Comparison of ENCODE assay signal across 14 mouse cellular contexts in genomic region chr14:55586149-55586548, GRCm38 (mm10). TPM values are rescaled to one million over a fixed set of nuclear protein-coding genes. Genes with fewer than 3 reads are reported as not detected.
DNase-seq lines count a peak whose midpoint lies in the region; ATAC-seq and TF ChIP-seq lines count a peak whose summit lies in the region.
"Had no signal": no experiment of that assay in that cellular context is flagged by ENCODE, and none has a peak within 500 bp of the region (broad histone marks: within the 10 kb centered on the region; RNA-seq: fewer than 3 reads in every experiment).

No protein-coding gene starts in this region.

- no peak overlapping the region for H3K9ac ChIP-seq in lung, embryonic 14.5 days
- H3K9ac ChIP-seq in liver, adult 2 months (ENCODE audit: low read depth, low read length): no peak overlapping the region
- H3K9ac ChIP-seq in stomach, embryonic 16.5 days (ENCODE audit: low read length): no peak overlapping the region
- H3K9ac ChIP-seq: embryonic facial prominence, embryonic 12.5 days had no signal

- H3K79me2 ChIP-seq in liver, adult 2 months (ENCODE audit: control insufficient read depth, insufficient read depth, low read length): no peaks in the 10 kb centered on the region; the same call in 1 of the 2 replicates

- H3K27me3 ChIP-seq in lung, embryonic 14.5 days (ENCODE audit: insufficient read depth, low read length): no peaks in the 10 kb centered on the region
- no peaks in the 10 kb centered on the region for H3K27me3 ChIP-seq in liver, adult 2 months (ENCODE audit: control insufficient read depth, insufficient read depth, low read length)
- H3K27me3 ChIP-seq in stomach, embryonic 16.5 days (ENCODE audit: control insufficient read depth, insufficient read depth, low read length): no peaks in the 10 kb centered on the region

- no peak overlapping the region for H3K4me3 ChIP-seq in lung, embryonic 14.5 days (ENCODE audit: low read depth, low read length)
- H3K4me3 ChIP-seq in bone marrow, adult 2 months (replicated peaks; ENCODE audit: control insufficient read depth, low read depth, low read length): no peak overlapping the region
- no peak overlapping the region for H3K4me3 ChIP-seq in liver, adult 2 months (ENCODE audit: insufficient read depth, low read depth, low read length)
- no peak overlapping the region for H3K4me3 ChIP-seq in stomach, embryonic 16.5 days (replicated peaks; ENCODE audit: low read length)
- H3K4me3 ChIP-seq: embryonic facial prominence, embryonic 12.5 days had no signal

- no peak for TF ChIP-seq CTCF in lung, embryonic 14.5 days (IDR thresholded peaks at IDR 0.05; ENCODE audit: low read depth)
- no peak for TF ChIP-seq CTCF in bone marrow, adult 2 months (IDR thresholded peaks at IDR 0.05; ENCODE audit: control insufficient read depth, insufficient read depth, low read length)
- TF ChIP-seq CTCF in liver, adult 2 months (IDR thresholded peaks at IDR 0.05; ENCODE audit: low read depth, low read length): no peak

- H3K9me3 ChIP-seq in lung, embryonic 14.5 days (ENCODE audit: low read depth, low read length): no peaks in the 10 kb centered on the region
- no peaks in the 10 kb centered on the region for H3K9me3 ChIP-seq in stomach, embryonic 16.5 days (replicated peaks; ENCODE audit: control insufficient read depth, low read length)
- H3K9me3 ChIP-seq: embryonic facial prominence, embryonic 12.5 days had no signal

- no peak for DNase-seq in lung, embryonic 14.5 days
- DNase-seq in lung, adult 18-20 months: no peak
- DNase-seq in liver, adult 2 months (ENCODE audit: extremely low read depth, low read depth, low spot score): no peak
- no peak for DNase-seq in thymus, postnatal 4 days
- no peak for DNase-seq in testis, postnatal 14 days (ENCODE audit: low spot score)
- DNase-seq in Muller cell, postnatal 12 days (ENCODE audit: inconsistent ontology term): no peak
- DNase-seq: heart, postnatal 4 days; kidney, adult 9 months had no signal

- peaks cover 15% of the 10 kb centered on the region for H3K36me3 ChIP-seq in lung, embryonic 14.5 days (ENCODE audit: insufficient read depth)
- peaks cover 10% of the 10 kb centered on the region for H3K36me3 ChIP-seq in liver, adult 2 months (ENCODE audit: control insufficient read depth, insufficient read depth, low read length)
- H3K36me3 ChIP-seq in stomach, embryonic 16.5 days (ENCODE audit: control insufficient read depth, insufficient read depth, low read length): 0 out of 2 replicates have a peak, but pooled peaks cover 4% of the 10 kb centered on the region

- H3K4me2 ChIP-seq in lung, embryonic 14.5 days: no peak overlapping the region
- no peak overlapping the region for H3K4me2 ChIP-seq in stomach, embryonic 16.5 days (ENCODE audit: low read depth, low read length)
- H3K4me2 ChIP-seq: midbrain, embryonic 11.5 days had no signal

- H3K4me1 ChIP-seq in lung, embryonic 14.5 days (ENCODE audit: insufficient read depth): 0 out of 2 replicates have a peak, but pooled peaks cover 6% of the 10 kb centered on the region
- no peaks in the 10 kb centered on the region; the same call in 1 of the 2 replicates for H3K4me1 ChIP-seq in bone marrow, adult 2 months (ENCODE audit: control insufficient read depth, insufficient read depth, low read length)
- H3K4me1 ChIP-seq in liver, adult 2 months (ENCODE audit: control insufficient read depth, insufficient read depth, low read length): peaks cover 8% of the 10 kb centered on the region
- H3K4me1 ChIP-seq in stomach, embryonic 16.5 days (ENCODE audit: control insufficient read depth, insufficient read depth, low read length): peaks cover 15% of the 10 kb centered on the region

- WGBS in lung, embryonic 14.5 days: 86% methylated on average over 2 of the region's 2 CpGs
- WGBS in bone marrow, adult 2 months: 49% methylated on average over 2 of the region's 2 CpGs
- WGBS in liver, adult 2 months: 80% methylated on average over 2 of the region's 2 CpGs
- 89% methylated on average over 2 of the region's 2 CpGs for WGBS in stomach, embryonic 16.5 days

- H3K27ac ChIP-seq in lung, embryonic 14.5 days (ENCODE audit: low read depth): peak overlapping the region; percentile 24; the same call in 1 of the 2 replicates
- H3K27ac ChIP-seq in bone marrow, adult 2 months (ENCODE audit: control insufficient read depth, insufficient read depth, low read depth, low read length, poor library complexity): peak overlapping the region; percentile 49; the same call in 1 of the 2 replicates
- H3K27ac ChIP-seq in liver, adult 2 months (replicated peaks; ENCODE audit: insufficient read depth, low read depth, low read length): peak overlapping the region; percentile 52
- peak overlapping the region; percentile 67; the same call in 1 of the 2 replicates for H3K27ac ChIP-seq in stomach, embryonic 16.5 days (ENCODE audit: low read length)
- H3K27ac ChIP-seq: embryonic facial prominence, embryonic 12.5 days had no signal

- no peak for TF ChIP-seq POLR2A in bone marrow, adult 2 months (IDR thresholded peaks at IDR 0.05; ENCODE audit: borderline replicate concordance, control insufficient read depth, low read depth, low read length)
- TF ChIP-seq POLR2A in liver, adult 2 months (IDR thresholded peaks at IDR 0.05; ENCODE audit: extremely low read depth, insufficient read depth, low read length): no peak

- ATAC-seq in lung, embryonic 14.5 days (ENCODE audit: insufficient read depth): no peak
- no peak for ATAC-seq in stomach, embryonic 16.5 days (ENCODE audit: insufficient read depth, low FRiP score)
- ATAC-seq: forebrain, embryonic 16.5 days had no signal

RNA-seq across cellular contexts. Expression of gene Emc9, which starts 1.0 kb away (rescaled TPM):
- 2.1 and 2.4 TPM in 2 replicates for polyA plus RNA-seq in lung, embryonic 14.5 days (2014; fragmentation: Nextera tagmentation; extraction: Ambion mirVana)
- polyA plus RNA-seq in bone marrow, adult 2 months (2011; ENCODE audit: insufficient read depth, insufficient read length, low replicate concordance, missing spikeins): 12.3 and 48.5 TPM in 2 replicates
- 32.7 and 36.1 TPM in 2 replicates for total RNA-seq in liver, adult 2 months (2014; rRNA removed)
- 46.8 and 57.2 TPM in 2 replicates for polyA plus RNA-seq in liver, adult 2 months (2012; rRNA removed)
- polyA plus RNA-seq in stomach, embryonic 16.5 days (2015; fragmentation: Nextera tagmentation; extraction: Ambion mirVana): 11.4 and 11.5 TPM in 2 replicates

RNA-seq across cellular contexts. Expression of gene Psme2, which starts 4.8 kb away (rescaled TPM):
- 228 and 242 TPM in 2 replicates for polyA plus RNA-seq in lung, embryonic 14.5 days (2014; fragmentation: Nextera tagmentation; extraction: Ambion mirVana)
- polyA plus RNA-seq in bone marrow, adult 2 months (2011; ENCODE audit: insufficient read depth, insufficient read length, low replicate concordance, missing spikeins): 152 and 175 TPM in 2 replicates
- 110 and 142 TPM in 2 replicates for total RNA-seq in liver, adult 2 months (2014; rRNA removed)
- 55.9 and 56.9 TPM in 2 replicates for polyA plus RNA-seq in liver, adult 2 months (2012; rRNA removed)
- polyA plus RNA-seq in stomach, embryonic 16.5 days (2015; fragmentation: Nextera tagmentation; extraction: Ambion mirVana): 203 and 283 TPM in 2 replicates

RNA-seq across cellular contexts. Expression of gene Rnf31, which starts 5.4 kb away (rescaled TPM):
- 14.4 and 16.9 TPM in 2 replicates for polyA plus RNA-seq in lung, embryonic 14.5 days (2014; fragmentation: Nextera tagmentation; extraction: Ambion mirVana)
- polyA plus RNA-seq in bone marrow, adult 2 months (2011; ENCODE audit: insufficient read depth, insufficient read length, low replicate concordance, missing spikeins): 79.5 and 160 TPM in 2 replicates
- 4.9 and 8.0 TPM in 2 replicates for total RNA-seq in liver, adult 2 months (2014; rRNA removed)
- 15.4 and 20.4 TPM in 2 replicates for polyA plus RNA-seq in liver, adult 2 months (2012; rRNA removed)
- polyA plus RNA-seq in stomach, embryonic 16.5 days (2015; fragmentation: Nextera tagmentation; extraction: Ambion mirVana): 18.1 and 19.1 TPM in 2 replicates

RNA-seq across cellular contexts. Expression of gene Psme1, which starts 8.2 kb away (rescaled TPM):
- polyA plus RNA-seq in lung, embryonic 14.5 days (2014; fragmentation: Nextera tagmentation; extraction: Ambion mirVana): 139 and 142 TPM in 2 replicates
- 187 and 268 TPM in 2 replicates for polyA plus RNA-seq in bone marrow, adult 2 months (2011; ENCODE audit: insufficient read depth, insufficient read length, low replicate concordance, missing spikeins)
- total RNA-seq in liver, adult 2 months (2014; rRNA removed): 78.5 and 94.2 TPM in 2 replicates
- polyA plus RNA-seq in liver, adult 2 months (2012; rRNA removed): 46.9 and 59.9 TPM in 2 replicates
- 149 and 162 TPM in 2 replicates for polyA plus RNA-seq in stomach, embryonic 16.5 days (2015; fragmentation: Nextera tagmentation; extraction: Ambion mirVana)

RNA-seq across cellular contexts. Expression of gene Fitm1, which starts 10.7 kb away (rescaled TPM):
- 0.76 and 1.7 TPM in 2 replicates for polyA plus RNA-seq in lung, embryonic 14.5 days (2014; fragmentation: Nextera tagmentation; extraction: Ambion mirVana)
- polyA plus RNA-seq in bone marrow, adult 2 months (2011; ENCODE audit: insufficient read depth, insufficient read length, low replicate concordance, missing spikeins): not detected in 2 replicates
- total RNA-seq in liver, adult 2 months (2014; rRNA removed): 3.8 and 7.5 TPM in 2 replicates
- 45.7 and 60.2 TPM in 2 replicates for polyA plus RNA-seq in liver, adult 2 months (2012; rRNA removed)
- 0.64 and 8.1 TPM in 2 replicates for polyA plus RNA-seq in stomach, embryonic 16.5 days (2015; fragmentation: Nextera tagmentation; extraction: Ambion mirVana)
- total RNA-seq: layer of hippocampus, postnatal 10 days had no signal
- polyA plus RNA-seq: forebrain, embryonic 16.5 days; midbrain, embryonic 11.5 days had no signal
